Mouse (Mus musculus) kidney, adult 2 months (tissue): ENCODE results near the gene Gimap9.

Source experiments
- CTCF ChIP-seq: fragments of 200-500 bp; conservative IDR thresholded peaks from 2 replicates; pipeline ENCODE4 v1.5.1; 2011; ENCODE audit warnings: low read depth, mild to moderate bottlenecking, control low read depth, low read length, moderate library complexity, mixed read lengths; ENCODE audit not compliant: insufficient read depth, insufficient read length
- POLR2A ChIP-seq: fragments of 200-500 bp; IDR thresholded peaks from one replicate; pipeline ENCODE4 v1.6.1; 2011; ENCODE audit warnings: low read depth, low read length, control low read depth

GRCm38 (mm10) chr6:48675931-48676859 is at the start of gene Gimap9:
- no peak for TF ChIP-seq CTCF
- no peak for TF ChIP-seq POLR2A
